Mouse (Mus musculus) adrenal gland, postnatal 4 days (tissue): ENCODE measurements around the gene Kat6b. TPM values are rescaled to one million over a fixed set of nuclear protein-coding genes. Genes with fewer than 3 reads are reported as not detected.
"Not testable (repeated sequence)": the region's sequence is repeated elsewhere in the genome, so short reads cannot be mapped to it uniquely, and the experiment has no call there.

Experiments used
- DNase-seq, 2 experiments: peaks; one replicate each; pipeline ENCODE4 v3.0.0; 2021 to 2022; ENCODE audit warnings: low spot score in 2 of 2, mixed read lengths in 2 of 2
- long read RNA-seq, 2 experiments: library from polyadenylated mRNA; stranded (forward); transcript quantifications; one replicate each; pipeline ENCODE4 v2.0.0; 2021
- total RNA-seq, 2 experiments: library from RNA; stranded (reverse); gene quantifications; 2 replicates each; pipeline ENCODE4 v1.2.3; 2021

Gene Kat6b
- 10 to 100 TPM; 61.2 to 69.5 TPM for total RNA-seq
- long read RNA-seq, experiment 1, partial matches to known transcripts = 0 of 4 reads
- long read RNA-seq, experiment 1, other reads (novel, unspliced or antisense) = 4 of 4 reads
- long read RNA-seq, experiment 2, partial matches to known transcripts = 1 of 2 reads
- long read RNA-seq, experiment 2, other reads (novel, unspliced or antisense) = 1 of 2 reads

DNA sequence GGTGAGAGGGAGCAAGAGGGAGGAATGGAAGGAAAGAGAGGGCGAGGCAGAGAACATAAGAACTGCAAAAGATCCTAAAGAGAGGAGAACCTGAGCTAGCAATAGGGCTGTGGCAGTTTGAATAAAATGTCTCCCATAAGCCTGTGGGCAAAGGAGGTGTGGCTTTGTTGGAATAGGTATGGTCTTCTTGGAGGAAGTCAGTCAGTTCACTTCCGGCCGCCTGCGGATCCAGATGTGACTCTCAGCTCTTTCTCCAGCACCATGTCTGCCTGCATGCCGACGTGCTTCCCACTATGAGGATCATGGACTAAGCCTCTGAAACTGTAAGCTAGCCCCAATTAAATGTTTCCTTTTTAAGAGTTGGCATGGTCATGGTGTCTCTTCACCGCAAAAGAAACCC is at the start of gene Kat6b:
Kat6b (plus strand) TSS at position 204 of the 400 bp plus-strand sequence.
- no peak for DNase-seq

DNA sequence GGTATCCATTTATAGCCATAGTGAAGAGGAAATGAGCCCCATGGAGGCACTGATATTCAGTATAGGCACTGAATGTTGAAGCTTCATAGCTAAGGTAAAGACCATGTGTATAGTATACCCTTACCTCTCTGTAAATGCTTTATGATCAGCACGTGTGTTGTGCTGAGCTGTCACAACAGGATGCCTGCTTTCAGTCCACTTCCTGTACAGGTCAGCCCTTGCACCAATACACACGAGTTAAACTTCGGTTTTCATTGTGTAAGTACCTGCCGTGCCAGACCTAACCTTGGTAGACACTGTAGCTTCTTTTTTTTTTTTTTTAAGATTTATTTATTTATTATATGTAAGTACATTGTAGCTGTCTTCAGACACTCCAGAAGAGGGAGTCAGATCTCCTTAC is 47.8 kb upstream of the Kat6b start:
- DNase-seq = no peak

DNA sequence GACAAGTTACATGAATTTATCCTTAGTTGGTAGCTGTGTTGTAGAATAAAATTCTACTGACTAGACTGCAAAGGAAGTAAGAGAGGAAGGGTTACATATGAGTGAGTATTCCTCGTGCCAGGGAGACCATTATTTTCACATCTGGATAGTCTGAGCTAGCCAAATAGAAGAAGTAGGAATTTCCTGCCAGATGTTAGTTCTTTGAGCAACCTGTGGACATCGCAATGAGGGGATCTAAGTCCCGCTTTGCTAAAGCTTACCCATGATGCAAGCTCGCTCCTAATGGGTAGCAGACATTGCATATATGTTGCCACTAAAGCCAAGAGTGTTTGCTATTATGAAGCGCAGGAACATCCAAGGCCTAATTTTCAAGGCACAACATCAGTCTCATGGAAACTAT is 47.2 kb upstream of the Kat6b start:
- no peak for DNase-seq

GRCm38 (mm10) chr14:21434686-21435085 is 46.5 kb upstream of the Kat6b start:
- DNase-seq = no peak

DNA sequence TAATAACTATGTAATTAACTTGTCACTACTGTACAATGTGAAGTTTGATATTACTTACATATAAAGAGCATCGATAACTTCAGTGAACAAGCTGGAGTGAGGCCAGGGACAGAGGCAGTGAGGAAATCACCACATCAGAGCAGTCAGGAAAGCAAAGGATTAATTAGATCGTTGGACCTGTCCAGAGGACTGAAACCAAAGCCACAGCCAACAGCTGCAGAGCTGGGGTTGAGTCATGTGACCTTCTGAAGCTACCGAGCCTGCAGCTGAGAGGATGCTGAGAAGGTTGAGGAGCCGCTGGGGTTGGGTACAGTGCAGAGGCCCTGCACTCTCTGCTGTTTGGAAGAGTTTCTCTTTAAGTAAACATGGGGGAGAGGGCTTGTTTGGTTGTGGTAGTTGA is 41.4 kb upstream of the Kat6b start:
- DNase-seq = no peak

DNA sequence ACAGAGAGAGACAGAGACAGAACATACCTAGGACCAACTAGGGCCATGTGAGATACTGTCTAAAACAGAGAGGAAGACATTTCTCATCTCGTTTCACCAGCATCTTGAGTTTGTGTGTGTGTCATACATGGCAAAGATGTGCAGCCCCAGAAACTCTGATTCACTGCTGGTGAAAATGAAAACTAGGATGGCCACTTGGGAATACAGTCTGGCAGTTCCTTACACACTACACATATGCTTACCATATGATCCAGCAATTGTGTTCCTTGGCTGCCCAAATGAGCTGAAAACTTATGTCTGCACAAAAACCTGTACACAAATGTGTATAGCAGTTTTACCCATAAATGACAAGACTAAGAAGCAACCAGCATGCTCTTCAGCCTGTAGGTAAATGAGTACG is 40.7 kb upstream of the Kat6b start:
- DNase-seq = no peak

DNA sequence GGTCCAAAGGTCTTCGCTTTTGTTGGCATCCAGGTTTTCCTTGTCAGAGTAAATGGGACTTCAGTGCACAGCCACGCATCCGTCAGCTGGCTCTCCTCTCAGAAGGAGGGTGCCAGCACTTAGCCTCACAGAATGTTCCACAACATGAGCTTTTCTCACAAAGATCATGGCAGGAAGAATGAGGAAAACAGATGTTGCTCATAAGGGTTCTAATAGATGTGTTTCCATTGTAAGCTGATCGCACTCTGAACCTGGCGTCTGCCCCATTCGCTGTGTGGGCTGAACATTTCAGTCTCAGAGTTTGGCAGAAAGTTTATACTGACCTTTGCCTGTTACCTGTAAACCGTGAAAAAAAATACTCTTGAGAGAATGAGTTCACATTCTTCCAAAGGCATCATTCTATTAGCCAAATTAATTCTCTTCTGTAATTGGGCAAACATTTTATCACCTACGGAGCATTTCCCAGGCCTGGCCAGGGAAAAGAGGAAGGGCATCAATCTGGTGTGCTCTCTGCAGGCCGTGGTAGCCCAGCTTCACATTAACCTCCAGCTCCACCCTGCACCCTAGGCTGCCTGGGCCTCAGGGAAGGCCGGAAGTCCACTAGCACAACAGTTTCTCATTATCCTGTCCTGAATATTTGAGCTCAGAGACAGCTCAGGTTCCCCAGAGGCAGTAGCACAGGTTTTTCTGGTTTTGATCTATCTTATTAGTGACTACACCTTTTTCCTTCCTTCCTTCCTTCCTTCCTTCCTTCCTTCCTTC is 39.3 kb upstream of the Kat6b start:
- DNase-seq = no peak

DNA sequence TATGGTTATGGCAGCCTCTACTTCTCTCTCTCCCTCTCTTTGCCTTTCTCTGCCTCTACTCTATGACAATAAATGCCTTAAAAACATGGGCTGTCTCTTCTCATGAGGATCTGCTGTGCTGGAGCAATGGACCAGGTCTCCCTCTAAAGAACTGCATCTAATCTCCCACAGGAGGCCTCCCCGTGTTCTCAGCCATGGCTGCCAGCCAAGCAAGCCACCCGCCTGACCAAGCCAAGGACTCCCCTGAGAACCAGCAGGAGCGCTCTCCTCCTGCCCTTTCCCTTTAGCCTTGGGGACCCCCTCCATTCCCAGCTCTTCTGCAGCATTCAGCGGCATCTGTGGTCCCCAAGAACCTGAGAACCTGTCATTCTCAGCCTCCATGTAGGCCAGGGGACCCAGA is 28.7 kb upstream of the Kat6b start:
- peak in 1 of 2 experiments; percentile 19 for DNase-seq

DNA sequence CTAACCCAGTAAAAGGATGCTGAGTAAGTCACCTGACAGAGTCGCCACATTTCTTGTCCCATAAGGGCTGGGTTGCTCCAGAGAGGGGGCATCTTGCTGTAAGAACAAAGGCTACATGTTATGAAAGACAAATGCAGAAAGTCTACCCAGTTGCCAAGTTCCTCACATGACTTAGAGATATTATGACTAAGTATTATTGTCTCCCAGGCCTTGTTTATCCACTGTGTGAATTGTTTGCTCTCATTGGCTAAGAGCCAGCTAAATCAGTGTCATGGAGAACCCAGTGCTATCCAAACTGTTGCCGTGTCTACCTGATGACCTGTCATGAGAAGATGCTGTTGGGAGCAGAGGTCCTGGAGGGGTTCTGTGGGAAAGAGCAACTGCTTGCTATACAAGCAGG is 27.3 kb upstream of the Kat6b start:
- no peak for DNase-seq

DNA sequence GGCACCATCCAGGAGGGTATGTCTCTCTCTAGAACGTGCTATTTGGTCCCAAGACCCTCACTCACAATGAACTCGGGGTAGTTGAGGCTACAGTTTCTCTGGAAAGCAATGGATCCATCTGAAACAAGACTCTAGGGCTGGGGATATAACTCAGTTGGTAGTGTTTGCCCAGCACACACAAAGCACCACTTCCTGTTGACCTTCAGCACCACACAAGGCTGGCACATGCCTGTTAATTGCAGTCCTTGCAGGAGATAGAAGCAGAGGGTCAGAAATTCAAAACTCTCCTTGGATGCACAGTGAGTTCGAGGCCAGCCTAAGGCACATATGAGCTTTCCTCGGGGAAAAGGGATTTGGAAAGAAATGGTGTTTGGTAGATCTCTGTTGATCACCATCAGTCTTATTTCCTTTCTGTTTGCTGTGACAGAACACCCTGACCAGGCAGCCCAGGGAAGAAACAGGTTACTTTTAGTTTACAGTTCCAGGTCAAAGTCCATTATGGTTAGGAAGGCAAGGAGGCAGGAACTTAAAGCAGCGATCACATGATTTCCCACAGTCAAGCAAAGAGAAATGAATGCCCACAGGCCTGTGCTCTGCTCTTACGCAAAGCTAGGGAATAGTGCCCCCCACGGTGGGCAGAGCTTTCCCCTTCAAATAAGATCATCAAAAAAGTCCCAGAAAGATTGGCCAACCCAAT is 25.4 kb upstream of the Kat6b start:
- DNase-seq = no peak

DNA sequence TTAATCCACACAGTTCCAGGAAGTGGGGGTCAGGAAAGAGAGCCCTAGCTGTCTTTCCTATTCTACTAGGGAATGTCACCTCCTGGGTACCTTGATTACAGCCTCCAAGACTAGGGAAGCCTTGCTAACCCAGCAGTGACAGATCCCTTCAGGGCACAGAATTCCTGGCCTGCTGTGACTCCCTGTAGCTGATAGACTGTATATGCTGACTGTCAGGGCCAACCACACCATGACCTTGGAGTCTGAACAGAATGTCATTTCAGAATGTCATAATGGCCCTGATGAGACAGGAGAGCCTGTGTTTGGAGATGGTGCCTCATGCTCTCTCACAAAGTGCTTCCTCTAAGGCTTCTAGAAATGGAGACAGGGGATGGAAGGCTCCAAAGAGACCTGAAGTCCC is 24.7 kb upstream of the Kat6b start:
- no peak for DNase-seq

- no peak for DNase-seq
Measured at GRCm38 (mm10) chr14:21457876-21458275, 23.4 kb upstream of the Kat6b start.

GRCm38 (mm10) chr14:21458696-21459095 is 22.5 kb upstream of the Kat6b start:
- DNase-seq = no peak

DNA sequence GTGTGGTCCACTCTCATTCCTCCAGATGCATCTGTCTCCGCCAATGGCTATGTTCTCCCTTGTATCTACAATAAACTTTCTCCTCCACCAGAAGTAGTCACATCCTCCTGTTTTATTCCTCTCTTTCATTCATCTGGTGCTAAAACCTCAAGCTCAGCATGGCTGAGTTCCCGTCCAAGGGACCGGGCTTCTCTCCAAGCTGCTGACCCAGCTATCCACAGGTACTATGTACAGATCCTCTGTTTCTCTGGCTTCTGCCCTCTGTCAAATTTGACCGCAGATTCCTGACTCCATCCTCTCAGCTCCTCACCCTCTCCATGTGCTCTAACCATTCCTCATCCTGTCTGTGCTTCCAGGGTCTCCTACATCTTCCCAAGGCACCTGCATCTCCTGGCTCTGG is 22.1 kb upstream of the Kat6b start:
- no peak for DNase-seq

GRCm38 (mm10) chr14:21462398-21462797 is 18.8 kb upstream of the Kat6b start:
- no peak for DNase-seq

DNA sequence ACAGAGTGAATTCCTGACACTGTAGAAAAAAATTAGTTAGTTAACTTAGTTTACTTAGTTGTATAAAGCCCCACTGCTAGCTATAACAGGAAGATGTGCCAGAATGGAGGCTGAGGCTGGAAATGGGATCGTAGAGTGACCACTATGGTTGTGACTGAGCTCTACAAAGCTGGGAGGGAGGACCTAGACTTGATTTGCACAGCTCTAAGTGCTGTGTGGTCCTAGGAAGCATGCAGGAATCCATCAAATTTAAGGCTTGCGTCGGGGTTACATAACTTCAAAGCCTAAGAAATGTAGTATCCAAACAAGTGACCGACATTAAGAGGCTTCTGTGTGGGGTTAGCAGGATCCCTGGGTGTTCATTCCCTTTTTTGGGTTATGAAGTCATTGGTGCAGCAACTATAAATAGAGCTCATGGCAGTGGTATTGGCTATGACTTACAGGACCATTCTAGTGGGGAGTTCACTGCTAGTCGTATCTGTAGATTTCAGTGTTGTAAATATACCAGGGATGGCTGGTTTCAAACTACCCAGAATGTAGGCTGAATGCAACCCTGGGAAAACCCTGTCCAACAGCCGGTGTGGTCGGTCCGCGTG is 18.0 kb upstream of the Kat6b start:
- no peak for DNase-seq

- DNase-seq = no peak
Measured at GRCm38 (mm10) chr14:21470386-21470785, 10.8 kb upstream of the Kat6b start.

DNA sequence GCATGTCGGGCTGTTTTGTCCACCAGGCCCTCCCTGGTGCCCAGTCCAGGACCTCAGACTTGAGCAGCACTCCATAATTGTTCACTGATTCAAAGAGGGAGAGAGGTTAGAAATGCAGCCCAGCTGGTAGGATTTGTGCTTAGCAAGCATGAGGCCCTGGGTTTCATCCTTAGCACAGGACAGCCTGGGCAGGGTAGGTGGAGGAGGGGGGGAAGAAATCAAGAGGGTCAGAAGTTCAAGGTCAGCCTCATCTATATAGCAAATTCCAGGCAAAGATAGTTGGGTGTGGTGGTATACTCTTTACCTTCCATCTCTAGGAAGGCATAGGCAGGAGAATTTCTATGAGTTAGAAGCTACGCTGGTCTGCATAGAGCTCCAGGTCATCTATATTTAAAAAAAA is 9.3 kb upstream of the Kat6b start:
- no peak for DNase-seq

- DNase-seq = not testable (repeated sequence)
Measured at GRCm38 (mm10) chr14:21474593-21475132, 6.6 kb upstream of the Kat6b start.

DNA sequence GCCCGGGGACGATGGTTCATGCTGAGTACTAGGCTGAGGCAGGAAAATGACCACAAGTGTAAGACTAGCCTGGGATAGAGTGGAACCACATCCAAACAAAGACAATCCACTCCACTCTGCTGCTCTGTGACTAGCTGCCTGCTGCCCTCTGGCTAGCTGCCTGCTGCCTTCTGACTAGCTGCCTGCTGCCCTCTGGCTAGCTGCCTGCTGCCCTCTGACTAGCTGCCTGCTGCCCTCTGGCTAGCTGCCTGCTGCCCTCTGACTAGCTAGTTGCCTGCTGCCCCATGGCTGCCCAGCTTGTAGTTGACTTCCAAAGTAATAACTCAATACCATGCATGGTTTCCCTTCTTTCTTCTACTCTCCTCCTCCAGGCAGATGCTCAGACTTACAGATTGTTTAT is 4.1 kb upstream of the Kat6b start:
- no peak for DNase-seq

DNA sequence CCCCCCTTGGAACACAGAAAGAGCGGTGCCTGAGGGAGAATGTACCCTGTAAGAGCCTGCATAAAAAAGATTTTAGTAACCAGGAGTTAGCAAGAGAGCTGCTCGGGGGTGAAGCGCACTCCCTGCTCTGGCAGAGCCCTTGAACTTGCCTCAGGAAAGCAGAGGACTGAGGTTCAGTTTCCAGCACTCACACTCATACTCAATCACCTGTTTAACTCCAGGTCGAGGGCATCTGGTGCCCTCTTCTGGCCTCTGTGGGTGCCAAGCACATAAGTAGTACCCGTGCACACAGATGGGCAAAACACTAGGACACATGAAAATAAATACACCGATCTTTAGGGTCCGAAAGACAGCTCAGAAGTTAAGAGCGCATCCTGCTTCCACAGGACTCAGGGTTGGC is 1.7 kb upstream of the Kat6b start:
- no peak for DNase-seq

- DNase-seq = no peak
Measured at GRCm38 (mm10) chr14:21480191-21480590, 1.0 kb upstream of the Kat6b start.
